Mouse (Mus musculus) megakaryocyte, embryonic 14.5 days (primary cell): ENCODE measurements around the gene Slc20a1.

Experiments used
- FLI1 ChIP-seq: IDR thresholded peaks from 2 replicates; pipeline ENCODE4 v1.6.1; 2012; ENCODE audit warnings: low read length, inconsistent platforms, mixed read lengths
- GATA1 ChIP-seq: IDR thresholded peaks from 3 replicates; pipeline ENCODE4 v1.6.1; 2012; ENCODE audit warnings: mixed read lengths, low read length, inconsistent platforms, borderline replicate concordance

DNA sequence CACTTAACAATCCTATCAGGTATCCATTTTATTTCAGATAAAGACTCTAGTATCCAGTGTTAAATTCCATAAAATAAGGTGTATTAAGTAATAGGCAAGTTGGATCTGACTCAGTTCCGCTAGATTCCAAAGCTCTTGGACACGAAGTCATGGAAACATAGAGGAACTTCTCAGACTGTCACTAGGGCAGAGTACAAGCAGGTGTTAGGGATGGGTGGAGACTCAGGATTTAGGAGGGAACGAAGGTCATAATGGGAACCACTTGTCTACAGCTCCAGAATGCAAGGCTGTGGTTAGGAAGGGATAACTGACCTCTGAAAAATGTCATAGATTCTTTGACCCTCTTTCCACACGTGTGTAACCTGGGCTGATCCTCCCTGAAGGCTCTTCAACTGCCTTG lies 25.6 kb downstream of the Slc20a1 start:
- TF ChIP-seq GATA1 (no peak), FLI1 (no peak)
